Mouse (Mus musculus) cortical plate, adult 2 months (tissue): ENCODE measurements around the gene Mylk4. TPM values are rescaled to one million over a fixed set of nuclear protein-coding genes. Genes with fewer than 3 reads are reported as not detected.

Experiments
- H3K27ac ChIP-seq: fragments of 200-500 bp; 2 replicates; pipeline ENCODE4 v1.5.1; 2012; ENCODE audit warnings: low read length, control low read depth, inconsistent platforms; ENCODE audit not compliant: insufficient read depth
- H3K4me1 ChIP-seq: fragments of 200-500 bp; 2 replicates; pipeline ENCODE4 v1.6.1; 2011; ENCODE audit warnings: low read length; ENCODE audit not compliant: control insufficient read depth, insufficient read depth
- H3K4me3 ChIP-seq: fragments of 200-500 bp; 2 replicates; pipeline ENCODE4 v1.5.1; 2011; ENCODE audit warnings: mild to moderate bottlenecking, low read length, control low read depth; ENCODE audit not compliant: insufficient read depth
- CTCF ChIP-seq: fragments of 200-500 bp; IDR thresholded peaks from 2 replicates; pipeline ENCODE4 v1.5.1; 2011; ENCODE audit warnings: mild to moderate bottlenecking, control low read depth, low read length; ENCODE audit not compliant: insufficient read depth; ENCODE audit errors: extremely low read depth
- POLR2A ChIP-seq: fragments of 200-500 bp; IDR thresholded peaks from 2 replicates; pipeline ENCODE4 v1.6.1; 2011; ENCODE audit warnings: mild to moderate bottlenecking, low read length, control low read depth; ENCODE audit not compliant: insufficient read depth; ENCODE audit errors: extremely low read depth
- polyA plus RNA-seq: library from polyadenylated mRNA; depleted of rRNA; stranded (reverse); fragments of >200 nt; gene quantifications from 2 replicates; pipeline ENCODE4 v1.2.3, GENCODE M21; 2012

Mylk4 gene
- polyA plus RNA-seq, 1 experiment: 0.15 TPM

GRCm38 (mm10) chr13:32775889-32776288 lies 7.9 kb downstream of the Mylk4 start:
- Histone ChIP-seq H3K27ac (no peak overlapping the region), H3K4me1 (0 out of 2 replicates have a peak, but pooled peaks cover 2% of the 10 kb centered on the region), H3K4me3 (no peak overlapping the region)
- TF ChIP-seq POLR2A: no peak
- no peak for TF ChIP-seq CTCF

DNA sequence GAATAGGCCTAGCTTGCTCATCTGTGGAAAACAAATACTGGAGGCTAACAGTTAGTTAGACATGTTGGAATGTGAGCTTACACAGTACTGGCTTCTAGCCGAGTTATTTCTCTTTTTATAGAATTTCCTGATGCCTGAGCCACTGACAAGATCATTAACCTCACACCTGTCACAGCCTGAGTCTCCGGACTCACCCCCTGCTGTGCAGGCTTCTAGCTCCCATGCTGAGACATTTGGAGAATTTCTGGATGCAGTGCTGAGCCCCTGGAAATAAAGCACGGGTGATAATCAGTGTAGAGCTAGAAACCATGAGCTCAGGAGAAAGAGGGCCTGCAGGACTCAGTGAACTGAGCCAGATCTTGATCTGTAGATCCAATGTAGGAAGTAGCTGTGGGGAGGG lies 13.8 kb downstream of the Mylk4 start:
- H3K4me1 ChIP-seq: no peaks in the 10 kb centered on the region
- H3K4me3 ChIP-seq: no peak overlapping the region
- TF ChIP-seq POLR2A (no peak), CTCF (no peak)
- no peak overlapping the region for H3K27ac ChIP-seq

DNA sequence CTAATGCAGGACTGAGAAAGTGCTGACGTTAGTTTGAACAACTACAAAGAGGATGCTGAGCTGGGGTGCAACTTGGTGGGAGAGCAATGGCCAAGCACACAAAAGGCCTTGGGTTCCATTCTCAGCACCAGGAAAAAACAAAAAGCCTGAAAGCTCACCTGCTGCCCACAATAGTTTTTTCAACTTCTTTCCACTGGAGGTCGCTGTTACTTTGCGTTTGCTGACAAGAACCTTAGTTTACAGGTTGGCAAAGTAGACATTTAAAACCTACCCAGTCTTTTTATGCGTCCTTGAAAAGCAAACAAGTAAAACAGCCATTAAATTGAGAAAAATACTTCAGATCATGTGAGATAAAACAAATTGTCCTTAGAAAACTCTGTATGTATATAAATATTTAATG lies 15.7 kb downstream of the Mylk4 start:
- Histone ChIP-seq H3K4me3 (no peak overlapping the region), H3K27ac (no peak overlapping the region), H3K4me1 (no peaks in the 10 kb centered on the region)
- TF ChIP-seq POLR2A: no peak
- TF ChIP-seq CTCF: peak; percentile 54; the same call in 1 of the 2 replicates

DNA sequence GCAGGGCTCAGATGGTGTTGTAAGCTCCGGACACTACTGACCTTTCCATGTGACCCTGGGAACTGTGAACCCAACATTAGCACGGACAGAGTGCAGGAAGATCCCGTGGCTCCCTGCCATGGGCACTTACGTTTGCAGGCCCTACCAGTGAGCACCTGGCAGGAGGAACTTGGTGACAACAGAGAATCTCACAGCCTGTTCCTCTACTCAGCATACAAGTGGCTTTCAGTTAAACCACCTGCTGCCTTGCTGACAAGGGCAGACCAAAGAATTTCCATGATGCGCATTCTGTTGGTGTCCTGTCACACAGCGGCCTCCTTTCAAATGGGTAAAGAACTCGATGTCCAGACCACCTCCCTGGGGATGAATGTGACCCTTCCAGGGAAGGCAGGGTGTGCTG lies 19.3 kb downstream of the Mylk4 start:
- TF ChIP-seq POLR2A (no peak), CTCF (no peak)
- H3K27ac ChIP-seq: no peak overlapping the region
- H3K4me1 ChIP-seq: no peaks in the 10 kb centered on the region
- no peak overlapping the region for H3K4me3 ChIP-seq

DNA sequence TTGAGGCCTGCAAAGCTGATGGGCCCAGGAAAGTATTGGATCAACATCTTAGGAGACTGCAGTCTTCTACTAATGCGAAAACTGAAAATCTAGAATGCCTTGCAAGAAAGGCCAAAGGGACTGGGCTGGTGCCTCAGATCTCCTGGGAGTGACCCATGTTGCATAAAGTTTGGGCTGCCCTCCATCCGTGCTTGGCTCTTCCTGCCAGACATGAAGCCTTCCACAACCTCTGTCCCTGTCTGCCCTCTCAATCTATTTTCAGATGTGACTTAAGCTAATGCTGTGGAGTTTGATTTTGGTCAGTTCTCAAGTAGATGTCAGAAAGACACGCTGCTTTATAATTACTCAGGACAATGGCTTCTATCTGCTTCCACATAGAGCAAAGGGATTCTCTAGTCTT lies 20.6 kb downstream of the Mylk4 start:
- no peak overlapping the region for H3K4me3 ChIP-seq
- no peak overlapping the region for H3K27ac ChIP-seq
- TF ChIP-seq POLR2A (no peak), CTCF (no peak)
- no peaks in the 10 kb centered on the region for H3K4me1 ChIP-seq

- TF ChIP-seq POLR2A (no peak), CTCF (no peak)
Measured at GRCm38 (mm10) chr13:32760795-32761194, 23.0 kb downstream of the Mylk4 start.

DNA sequence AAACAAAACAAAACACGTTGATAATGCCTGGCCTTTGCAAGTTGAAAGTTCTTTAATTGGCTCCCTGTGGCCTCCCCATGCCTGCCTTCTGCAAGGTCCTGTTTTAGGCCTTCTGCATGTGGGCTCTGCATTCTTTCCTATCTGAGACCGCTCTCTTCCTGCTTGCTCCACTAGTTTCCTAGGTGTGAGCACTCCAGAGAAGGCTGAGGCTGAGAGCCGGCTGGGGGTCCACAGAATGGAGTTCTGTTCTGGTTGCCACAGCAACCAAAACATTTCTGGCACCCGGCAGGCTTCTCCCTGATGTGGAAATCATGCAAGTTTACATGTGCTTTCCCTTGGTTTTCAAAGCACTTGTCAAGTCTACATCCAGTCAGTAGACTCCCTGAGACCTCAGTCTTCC lies 24.7 kb downstream of the Mylk4 start:
- Histone ChIP-seq H3K4me3 (no peak overlapping the region), H3K27ac (no peak overlapping the region), H3K4me1 (no peaks in the 10 kb centered on the region)
- TF ChIP-seq CTCF (no peak), POLR2A (no peak)

More at GRCm38 (mm10) chr13:32760795-32761194, 23.0 kb downstream of the Mylk4 start:
- H3K4me3 ChIP-seq: no peak overlapping the region
- H3K27ac ChIP-seq: no peak overlapping the region
- H3K4me1 ChIP-seq: no peaks in the 10 kb centered on the region

- Histone ChIP-seq H3K4me1 (no peaks in the 10 kb centered on the region), H3K4me3 (no peak overlapping the region), H3K27ac (no peak overlapping the region)
- TF ChIP-seq CTCF: no peak
- TF ChIP-seq POLR2A: no peak
Measured at GRCm38 (mm10) chr13:32752066-32752657, 31.6 kb downstream of the Mylk4 start.

DNA sequence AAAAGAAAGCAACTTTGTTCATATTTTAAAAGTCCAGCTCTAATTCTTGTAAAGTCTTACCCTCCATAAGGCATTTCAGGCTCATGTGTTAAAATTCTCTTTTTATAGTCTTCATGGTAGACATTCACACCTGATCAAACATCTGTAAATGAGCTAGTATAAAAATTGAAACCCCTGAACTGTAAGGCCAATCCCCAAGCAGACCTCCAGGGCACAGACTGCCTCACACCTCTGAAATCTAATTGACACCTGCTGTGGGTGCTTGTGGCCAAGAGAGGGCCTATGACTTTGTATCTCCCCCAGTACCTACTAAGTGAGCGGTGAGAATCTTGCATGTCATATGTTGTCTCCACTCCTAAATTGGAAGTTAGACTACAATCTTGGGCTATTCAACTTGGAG lies 33.2 kb downstream of the Mylk4 start:
- TF ChIP-seq CTCF (no peak), POLR2A (no peak)
- Histone ChIP-seq H3K27ac (no peak overlapping the region), H3K4me1 (no peaks in the 10 kb centered on the region), H3K4me3 (no peak overlapping the region)

GRCm38 (mm10) chr13:32748421-32748820 lies 35.3 kb downstream of the Mylk4 start:
- Histone ChIP-seq H3K4me3 (no peak overlapping the region), H3K4me1 (no peaks in the 10 kb centered on the region), H3K27ac (no peak overlapping the region)
- no peak for TF ChIP-seq CTCF
- no peak for TF ChIP-seq POLR2A
